Mouse (Mus musculus) monocyte, adult 2 months (primary cell): ENCODE measurements around the gene Ccdc146.

Source experiments
- DNase-seq, 2 experiments: peaks; one replicate each; pipeline ENCODE4 v3.0.0; 2022; ENCODE audit warnings: low spot score in 2 of 2, low read depth in 1 of 2

The Ccdc146 gene

DNA sequence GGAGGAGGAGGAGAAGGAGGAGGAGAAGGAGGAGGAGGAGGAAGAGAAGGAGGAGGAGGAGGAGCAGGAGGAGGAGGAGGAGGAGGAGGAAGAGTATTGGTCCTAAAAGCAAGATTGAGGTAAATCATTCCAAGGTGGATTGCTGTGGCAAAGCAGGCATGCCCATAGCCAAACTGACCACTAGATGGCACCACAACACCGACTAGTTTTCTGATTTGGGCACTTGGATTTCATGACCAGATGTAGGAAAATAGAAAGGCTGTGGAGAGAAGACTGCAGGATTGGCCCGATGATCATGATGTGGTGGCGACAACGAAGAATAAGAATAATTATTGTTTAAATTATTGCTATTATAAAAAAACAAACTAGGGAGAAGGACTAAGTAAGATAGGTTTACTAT lies 159.4 kb downstream of the Ccdc146 start:
- peak in 1 of 2 experiments; percentile 27 for DNase-seq

- DNase-seq = no peak
These were observed 160.0 kb downstream of the Ccdc146 start for GRCm38 (mm10) chr5:21264352-21265021.

DNA sequence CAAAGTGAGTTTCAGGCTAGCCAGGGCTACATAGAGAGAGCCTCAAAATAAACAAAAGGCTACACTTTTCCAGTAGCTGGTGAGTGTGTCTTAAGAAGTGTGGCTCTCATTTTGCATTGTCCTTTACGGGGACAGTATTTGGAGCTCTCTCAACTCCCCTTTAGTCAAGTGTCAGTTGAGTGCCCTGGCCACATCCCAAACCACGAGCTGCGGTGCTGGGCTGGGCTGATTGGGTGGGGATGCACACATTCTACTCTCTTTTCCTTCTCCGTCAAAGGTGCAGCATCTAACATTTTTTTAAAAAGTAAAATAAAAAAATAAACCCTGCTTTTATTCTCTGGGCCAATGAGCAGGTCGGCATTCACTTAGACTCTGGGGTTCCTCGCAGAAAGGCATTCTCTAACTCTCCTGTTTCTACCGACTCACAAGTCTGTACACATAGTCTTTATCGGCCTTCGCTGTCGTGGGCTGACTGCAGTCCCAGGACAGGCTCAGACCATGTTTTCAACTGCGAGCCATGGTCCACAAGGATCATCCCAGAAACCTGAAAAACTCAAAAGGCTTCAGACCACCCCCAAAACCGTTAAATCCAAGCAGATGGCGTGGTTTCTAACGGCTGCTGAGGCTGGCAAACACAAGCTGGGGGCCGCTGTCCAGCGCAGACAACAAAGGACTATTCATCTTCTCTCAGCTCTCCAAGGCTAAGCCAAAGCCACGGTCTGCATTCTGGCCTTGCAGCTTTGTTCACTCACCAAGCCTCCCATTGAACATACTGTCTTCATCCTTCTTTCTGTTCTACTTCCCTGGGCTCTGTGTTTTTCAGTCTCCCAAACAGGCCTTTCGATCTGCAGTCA lies 161.0 kb downstream of the Ccdc146 start:
- DNase-seq = no peak

- no peak for DNase-seq
These were observed 163.2 kb downstream of the Ccdc146 start for GRCm38 (mm10) chr5:21261202-21261844.

- no peak for DNase-seq
These were observed 163.7 kb downstream of the Ccdc146 start for GRCm38 (mm10) chr5:21260746-21261145.

DNA sequence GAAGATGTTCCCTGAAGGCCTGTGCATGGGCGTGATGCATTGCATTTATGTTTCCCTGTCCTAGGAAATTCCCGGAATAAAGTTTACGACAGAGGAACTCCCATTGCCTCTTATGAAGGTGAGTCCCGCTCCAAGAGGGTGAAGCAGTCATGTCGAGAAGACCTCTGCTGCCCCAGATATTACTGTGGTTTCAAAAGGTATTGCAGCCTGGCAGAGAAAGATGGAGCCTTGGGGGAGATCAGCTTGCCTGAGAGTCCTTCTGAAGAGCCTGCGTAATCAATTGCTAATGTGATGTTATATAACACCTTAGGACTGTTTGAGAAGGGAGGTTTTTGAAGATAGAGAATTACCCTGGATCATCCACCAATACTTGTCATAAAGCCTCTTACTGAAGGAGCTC lies 166.7 kb downstream of the Ccdc146 start:
- DNase-seq = no peak

DNA sequence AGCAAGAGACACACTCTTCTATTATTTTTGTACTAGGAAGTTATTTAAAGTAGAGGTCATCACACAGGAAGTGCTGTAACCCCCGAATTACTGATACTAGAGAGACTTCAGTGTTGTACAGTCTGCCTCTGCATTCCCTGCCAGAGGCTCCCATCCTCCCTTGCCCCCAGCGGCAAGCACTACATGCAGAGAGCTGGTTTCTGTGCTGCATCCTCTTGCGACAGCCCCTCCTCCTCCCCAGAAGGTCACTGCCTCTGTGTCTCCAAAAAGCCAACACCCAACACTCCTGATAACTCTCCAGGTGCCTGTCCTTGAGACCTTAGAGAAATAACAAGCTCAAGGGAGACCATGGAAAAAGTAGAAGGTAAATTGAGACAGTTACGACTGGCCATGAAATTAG lies 167.4 kb downstream of the Ccdc146 start:
- no peak for DNase-seq

- DNase-seq = no peak
These were observed 168.8 kb downstream of the Ccdc146 start for GRCm38 (mm10) chr5:21255551-21256132.

DNA sequence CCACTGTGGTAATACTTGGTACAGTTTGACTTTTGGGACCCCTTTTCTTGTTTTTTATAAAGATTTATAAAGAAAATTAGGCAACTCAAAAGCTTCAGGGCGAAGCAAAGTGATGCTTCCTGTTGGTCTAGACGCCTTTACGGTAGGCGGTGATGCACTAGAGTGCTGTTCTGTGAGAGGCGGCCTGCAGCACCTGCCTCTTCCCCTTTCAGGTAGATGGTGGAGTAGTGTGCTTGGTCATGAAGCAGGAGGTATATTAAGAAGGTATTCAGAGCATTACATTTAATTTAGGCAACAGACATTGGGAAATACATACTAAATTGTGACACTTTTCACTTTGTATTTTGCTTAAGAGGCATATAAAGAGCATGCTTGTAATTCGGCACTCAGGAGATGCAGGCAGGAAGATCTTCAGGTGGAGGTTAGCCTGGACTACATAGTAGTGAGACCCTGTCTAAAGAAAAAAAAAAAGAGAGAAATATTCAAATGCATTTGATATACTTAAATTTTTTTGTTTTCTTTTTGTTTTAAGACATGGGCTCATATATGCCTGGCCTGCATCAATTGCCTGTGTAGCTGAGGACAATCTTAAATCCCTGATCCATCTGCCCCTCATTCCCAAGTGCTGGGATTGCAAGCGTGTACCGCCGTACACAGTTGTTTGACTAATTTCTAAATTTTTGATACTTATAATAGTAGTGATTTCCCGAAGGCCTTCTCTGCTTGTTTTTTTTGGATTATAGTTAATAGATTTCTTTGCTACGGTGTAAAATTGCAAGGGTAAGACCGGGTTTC lies 169.5 kb downstream of the Ccdc146 start:
- no peak for DNase-seq

DNA sequence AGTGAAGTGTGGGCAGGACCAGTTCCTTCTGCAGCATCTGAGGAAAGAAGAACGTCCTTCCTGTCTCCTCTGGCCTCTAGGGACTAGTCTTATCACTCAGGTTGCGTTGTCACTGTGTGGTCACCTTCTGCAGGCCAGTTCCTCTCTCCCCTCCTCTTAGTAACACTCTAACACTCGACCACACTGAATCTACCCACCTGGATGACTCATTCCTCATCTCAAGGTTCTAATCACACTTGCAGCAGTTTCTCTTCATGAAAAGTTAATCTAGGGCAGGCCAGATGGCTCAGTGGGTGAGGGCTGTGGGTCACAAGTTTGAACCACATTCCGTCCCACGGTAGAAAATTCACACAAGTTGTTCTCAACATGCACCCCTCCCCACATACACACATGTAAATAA lies 175.6 kb downstream of the Ccdc146 start:
- no peak for DNase-seq

DNA sequence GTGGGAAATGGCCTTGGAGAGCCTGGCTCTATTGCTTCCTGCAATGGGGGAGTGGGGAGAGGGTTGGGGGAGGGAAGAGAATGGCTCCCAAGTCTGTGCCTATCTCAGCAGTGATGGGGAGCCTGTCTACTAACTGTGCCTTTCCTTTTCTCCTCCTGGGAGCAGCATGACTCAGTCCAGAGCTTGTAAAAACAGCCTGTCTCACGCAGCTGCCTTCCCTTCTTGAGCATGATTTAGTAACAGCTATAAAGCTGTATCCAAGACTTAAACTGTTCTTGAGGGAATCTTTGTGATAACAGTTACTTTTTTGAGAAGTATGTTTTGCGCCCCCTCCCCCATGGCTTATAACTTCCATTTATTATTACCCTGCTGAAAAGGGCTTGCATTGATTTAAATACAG lies 176.6 kb downstream of the Ccdc146 start:
- DNase-seq = no peak

DNA sequence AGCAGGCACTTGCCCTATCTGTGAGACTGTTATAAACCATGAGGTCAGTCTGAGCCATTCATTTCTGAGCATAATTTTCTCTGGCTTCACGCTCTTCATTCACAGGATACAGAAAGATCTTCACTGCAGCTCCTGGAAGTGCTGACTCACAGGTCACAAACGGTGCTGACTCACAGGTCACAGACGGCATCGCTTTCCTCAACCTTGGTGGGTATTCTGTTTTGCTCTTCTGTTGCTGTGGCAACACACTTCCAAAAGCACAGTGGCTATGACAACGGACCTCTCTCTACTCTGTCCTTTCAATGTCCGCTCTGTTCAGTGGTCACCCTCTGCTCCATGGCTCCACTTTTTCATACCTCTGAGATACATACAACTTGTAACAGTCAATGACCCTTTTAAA lies 177.7 kb downstream of the Ccdc146 start:
- no peak for DNase-seq

DNA sequence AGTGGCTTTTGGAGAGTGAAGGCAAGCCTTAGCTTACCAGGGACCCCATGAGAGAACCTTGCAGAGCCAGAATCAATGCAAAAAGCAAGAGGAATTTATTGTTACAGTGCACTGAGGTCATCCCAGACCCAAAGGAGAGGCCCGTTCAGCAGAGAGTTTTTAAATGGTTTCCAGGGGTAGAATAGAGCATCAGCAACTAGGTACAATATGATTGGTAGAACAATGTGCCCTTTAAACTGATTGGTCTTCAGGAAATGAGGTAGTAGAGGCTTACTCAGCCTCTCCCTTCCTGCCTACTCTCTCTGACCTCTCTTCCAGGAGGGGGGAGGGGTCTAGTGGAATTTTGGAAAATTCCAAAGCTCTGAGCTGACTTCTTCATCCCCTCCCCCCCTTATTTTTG lies 179.2 kb downstream of the Ccdc146 start:
- DNase-seq = no peak

DNA sequence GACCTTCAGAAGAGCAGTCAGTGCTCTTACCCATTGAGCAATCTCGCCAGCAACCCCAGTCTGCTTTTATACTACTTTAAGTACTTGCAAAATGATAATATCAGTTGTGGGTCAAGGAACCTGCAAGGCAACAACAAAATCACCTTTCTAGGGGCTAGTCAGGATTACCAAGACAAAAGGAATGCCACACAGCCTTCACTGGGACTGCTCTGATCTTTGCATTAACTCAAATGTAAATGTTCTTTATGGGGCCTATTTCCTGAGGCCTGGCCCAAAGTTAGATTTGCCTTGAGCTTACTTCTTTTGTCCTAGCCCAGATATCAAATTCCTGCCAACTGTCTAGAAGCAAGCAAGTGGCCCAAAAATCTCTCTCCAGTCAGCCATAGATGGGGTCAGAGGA lies 179.9 kb downstream of the Ccdc146 start:
- DNase-seq = no peak
